Mouse (Mus musculus) liver, embryonic 15.5 days (tissue): ENCODE measurements around the gene Ttn. TPM values are rescaled to one million over a fixed set of nuclear protein-coding genes. Genes with fewer than 3 reads are reported as not detected.

Experiments used
- ATAC-seq: fragments of 200-750 bp; cut with Nextera tagmentation; 2 replicates; pipeline ENCODE4 v1.8.0; 2017; ENCODE audit warnings: moderate number of reproducible peaks, mild to moderate bottlenecking, moderate library complexity; ENCODE audit not compliant: insufficient read depth
- H3K27ac ChIP-seq: fragments of 300-500 bp; sonication (generic); replicated peaks from 2 replicates; pipeline ENCODE4 v1.5.1; 2015; ENCODE audit warnings: mild to moderate bottlenecking, inconsistent platforms
- H3K27me3 ChIP-seq: fragments of 300-500 bp; sonication (generic); 2 replicates; pipeline ENCODE4 v1.6.1; 2015; ENCODE audit warnings: mild to moderate bottlenecking, inconsistent platforms
- H3K36me3 ChIP-seq: fragments of 300-500 bp; sonication (generic); replicated peaks from 2 replicates; pipeline ENCODE4 v1.6.1; 2015; ENCODE audit warnings: moderate library complexity, mild to moderate bottlenecking, inconsistent platforms
- H3K4me1 ChIP-seq: fragments of 300-500 bp; sonication (generic); replicated peaks from 2 replicates; pipeline ENCODE4 v1.6.1; 2015; ENCODE audit warnings: inconsistent platforms
- H3K4me2 ChIP-seq: fragments of 300-500 bp; sonication (generic); 2 replicates; pipeline ENCODE4 v1.6.1; 2015; ENCODE audit warnings: moderate library complexity, mild to moderate bottlenecking, inconsistent platforms
- H3K4me3 ChIP-seq: fragments of 300-500 bp; sonication (generic); replicated peaks from 2 replicates; pipeline ENCODE4 v1.5.1; 2015; ENCODE audit warnings: mild to moderate bottlenecking, inconsistent platforms
- H3K9ac ChIP-seq: fragments of 300-500 bp; sonication (generic); 2 replicates; pipeline ENCODE4 v1.6.1; 2015; ENCODE audit warnings: moderate library complexity, mild to moderate bottlenecking, inconsistent platforms
- H3K9me3 ChIP-seq: fragments of 300-500 bp; sonication (generic); replicated peaks from 2 replicates; pipeline ENCODE4 v1.6.1; 2016; ENCODE audit warnings: inconsistent platforms
- WGBS: fragments of 180-500 bp; shearing (Covaris S2); methylation state at CpG from one replicate; pipeline ENCODE4 v1.1.7; 2015; ENCODE audit warnings: mixed read lengths; ENCODE audit not compliant: insufficient replicate concordance; 5-methylcytosine and 5-hydroxymethylcytosine counted together
- polyA plus RNA-seq: library from polyadenylated mRNA; unstranded; fragments of >200 nt; fragmentation: Nextera tagmentation; extraction: Ambion mirVana; gene quantifications from 2 replicates; pipeline ENCODE4 v1.2.1, GENCODE M21; 2015

Gene Ttn
- polyA plus RNA-seq, 1 experiment from 2014 or later: 6.5 TPM

GRCm38 (mm10) chr2:76708512-76708911 lies 273.8 kb downstream of the Ttn start:
- H3K4me3 ChIP-seq: no peak overlapping the region
- no peaks in the 10 kb centered on the region for H3K27me3 ChIP-seq
- H3K27ac ChIP-seq: no peak overlapping the region
- 67% methylated on average over 3 of the region's 3 CpGs for WGBS
- H3K9ac ChIP-seq: no peak overlapping the region
- H3K4me1 ChIP-seq: no peaks in the 10 kb centered on the region
- peaks cover 6% of the 10 kb centered on the region; the same call in 1 of the 2 replicates for H3K36me3 ChIP-seq
- ATAC-seq: no peak
- H3K9me3 ChIP-seq: peaks cover 16% of the 10 kb centered on the region; the same call in 1 of the 2 replicates
- no peak overlapping the region for H3K4me2 ChIP-seq

GRCm38 (mm10) chr2:76705655-76706054 lies 276.7 kb downstream of the Ttn start:
- H3K4me1 ChIP-seq: no peaks in the 10 kb centered on the region
- no peak overlapping the region for H3K27ac ChIP-seq
- H3K9ac ChIP-seq: no peak overlapping the region
- no peak overlapping the region for H3K4me2 ChIP-seq
- no peaks in the 10 kb centered on the region for H3K27me3 ChIP-seq
- WGBS: 79% methylated on average over 13 of the region's 13 CpGs
- H3K36me3 ChIP-seq: peaks cover 6% of the 10 kb centered on the region; the same call in 1 of the 2 replicates
- H3K4me3 ChIP-seq: no peak overlapping the region
- peaks cover 13% of the 10 kb centered on the region; the same call in 1 of the 2 replicates for H3K9me3 ChIP-seq
- no peak for ATAC-seq

GRCm38 (mm10) chr2:76702751-76703150 lies 279.6 kb downstream of the Ttn start:
- no peak overlapping the region for H3K27ac ChIP-seq
- no peaks in the 10 kb centered on the region for H3K9me3 ChIP-seq
- no peak overlapping the region for H3K4me2 ChIP-seq
- no peaks in the 10 kb centered on the region for H3K27me3 ChIP-seq
- H3K4me1 ChIP-seq: no peaks in the 10 kb centered on the region
- H3K9ac ChIP-seq: no peak overlapping the region
- 0 out of 2 replicates have a peak, but pooled peaks cover 1% of the 10 kb centered on the region for H3K36me3 ChIP-seq
- WGBS: 67% methylated on average over 5 of the region's 5 CpGs
- H3K4me3 ChIP-seq: no peak overlapping the region
- ATAC-seq: no peak

- H3K27me3 ChIP-seq: no peaks in the 10 kb centered on the region
- no peak overlapping the region for H3K4me2 ChIP-seq
- ATAC-seq: no peak
- 69% methylated on average over 3 of the region's 3 CpGs for WGBS
- no peaks in the 10 kb centered on the region for H3K9me3 ChIP-seq
- peaks cover 7% of the 10 kb centered on the region; the same call in 1 of the 2 replicates for H3K36me3 ChIP-seq
- H3K27ac ChIP-seq: no peak overlapping the region
- no peak overlapping the region for H3K9ac ChIP-seq
- H3K4me3 ChIP-seq: no peak overlapping the region
- no peaks in the 10 kb centered on the region for H3K4me1 ChIP-seq
These were observed 280.2 kb downstream of the Ttn start for GRCm38 (mm10) chr2:76702188-76702587.

- Histone ChIP-seq H3K36me3 (peaks cover 37% of the 10 kb centered on the region), H3K27me3 (no peaks in the 10 kb centered on the region), H3K9me3 (no peaks in the 10 kb centered on the region), H3K4me3 (no peak overlapping the region), H3K4me1 (no peaks in the 10 kb centered on the region), H3K27ac (no peak overlapping the region), H3K4me2 (no peak overlapping the region), H3K9ac (no peak overlapping the region)
- ATAC-seq: no peak
- WGBS: 44% methylated on average over 6 of the region's 6 CpGs
These were observed 287.1 kb downstream of the Ttn start for GRCm38 (mm10) chr2:76695290-76695689.

GRCm38 (mm10) chr2:76693765-76694164 lies 288.6 kb downstream of the Ttn start:
- Histone ChIP-seq H3K9ac (no peak overlapping the region), H3K27me3 (no peaks in the 10 kb centered on the region), H3K36me3 (peaks cover 38% of the 10 kb centered on the region), H3K4me3 (no peak overlapping the region), H3K4me2 (no peak overlapping the region), H3K27ac (no peak overlapping the region), H3K4me1 (no peaks in the 10 kb centered on the region), H3K9me3 (no peaks in the 10 kb centered on the region)
- WGBS: 77% methylated on average over 5 of the region's 5 CpGs
- no peak for ATAC-seq

GRCm38 (mm10) chr2:76690436-76691204 lies 291.7 kb downstream of the Ttn start:
- no peaks in the 10 kb centered on the region for H3K27me3 ChIP-seq
- no peak overlapping the region for H3K4me2 ChIP-seq
- WGBS: 51% methylated on average over 12 of the region's 12 CpGs
- no peaks in the 10 kb centered on the region; the same call in 1 of the 2 replicates for H3K4me1 ChIP-seq
- no peak overlapping the region for H3K27ac ChIP-seq
- no peak overlapping the region for H3K9ac ChIP-seq
- H3K4me3 ChIP-seq: no peak overlapping the region
- peak; percentile 49; the same call in 1 of the 2 replicates for ATAC-seq
- no peaks in the 10 kb centered on the region for H3K9me3 ChIP-seq
- H3K36me3 ChIP-seq: peaks cover 53% of the 10 kb centered on the region

GRCm38 (mm10) chr2:76688162-76688561 lies 294.2 kb downstream of the Ttn start:
- no peak for ATAC-seq
- H3K9ac ChIP-seq: no peak overlapping the region
- H3K9me3 ChIP-seq: no peaks in the 10 kb centered on the region
- no peaks in the 10 kb centered on the region for H3K27me3 ChIP-seq
- no peak overlapping the region for H3K4me2 ChIP-seq
- no peak overlapping the region for H3K4me3 ChIP-seq
- H3K36me3 ChIP-seq: peaks cover 60% of the 10 kb centered on the region
- WGBS: 33% methylated on average over 7 of the region's 7 CpGs
- no peak overlapping the region for H3K27ac ChIP-seq
- H3K4me1 ChIP-seq: no peaks in the 10 kb centered on the region; the same call in 1 of the 2 replicates

GRCm38 (mm10) chr2:76687608-76688007 lies 294.7 kb downstream of the Ttn start:
- no peak overlapping the region for H3K4me2 ChIP-seq
- ATAC-seq: no peak
- WGBS: 54% methylated on average over 3 of the region's 3 CpGs
- peaks cover 61% of the 10 kb centered on the region for H3K36me3 ChIP-seq
- no peaks in the 10 kb centered on the region; the same call in 1 of the 2 replicates for H3K4me1 ChIP-seq
- H3K9me3 ChIP-seq: no peaks in the 10 kb centered on the region
- H3K27me3 ChIP-seq: no peaks in the 10 kb centered on the region
- no peak overlapping the region for H3K9ac ChIP-seq
- no peak overlapping the region for H3K27ac ChIP-seq
- H3K4me3 ChIP-seq: no peak overlapping the region

GRCm38 (mm10) chr2:76686986-76687385 lies 295.4 kb downstream of the Ttn start:
- WGBS: 87% methylated on average over 3 of the region's 3 CpGs
- ATAC-seq: no peak
- peaks cover 60% of the 10 kb centered on the region for H3K36me3 ChIP-seq

GRCm38 (mm10) chr2:76682301-76682700 lies 300.0 kb downstream of the Ttn start:
- Histone ChIP-seq H3K9ac (no peak overlapping the region), H3K27me3 (no peaks in the 10 kb centered on the region), H3K27ac (no peak overlapping the region), H3K9me3 (no peaks in the 10 kb centered on the region), H3K36me3 (peaks cover 48% of the 10 kb centered on the region), H3K4me2 (no peak overlapping the region), H3K4me1 (peaks cover 2% of the 10 kb centered on the region; the same call in 1 of the 2 replicates), H3K4me3 (no peak overlapping the region)
- WGBS: 78% methylated on average over 8 of the region's 8 CpGs
- ATAC-seq: no peak

More at GRCm38 (mm10) chr2:76686986-76687385, 295.4 kb downstream of the Ttn start:
- Histone ChIP-seq H3K9ac (no peak overlapping the region), H3K27ac (no peak overlapping the region), H3K4me1 (no peaks in the 10 kb centered on the region; the same call in 1 of the 2 replicates), H3K27me3 (no peaks in the 10 kb centered on the region), H3K4me3 (no peak overlapping the region), H3K4me2 (no peak overlapping the region), H3K9me3 (no peaks in the 10 kb centered on the region)
